Comparison of ENCODE assay signal across 17 mouse cellular contexts in genomic region chr9:118271681-118272080, GRCm38 (mm10).
DNase-seq lines count a peak whose midpoint lies in the region; ATAC-seq and TF ChIP-seq lines count a peak whose summit lies in the region.
"Had no signal": no experiment of that assay in that cellular context is flagged by ENCODE, and none has a peak within 500 bp of the region (broad histone marks: within the 10 kb centered on the region; RNA-seq: fewer than 3 reads in every experiment).

No protein-coding gene starts in this region.

- no peak overlapping the region for H3K27ac ChIP-seq in kidney, adult 2 months (ENCODE audit: insufficient read depth, low read depth, low read length)
- no peak overlapping the region for H3K27ac ChIP-seq in kidney, embryonic 15.5 days
- H3K27ac ChIP-seq in kidney, postnatal 0 days: no peak overlapping the region
- H3K27ac ChIP-seq: liver, embryonic 15.5 days; macrophage had no signal

- H3K36me3 ChIP-seq in kidney, adult 2 months (ENCODE audit: control insufficient read depth, insufficient read depth, low read length): no peaks in the 10 kb centered on the region
- H3K36me3 ChIP-seq in kidney, embryonic 15.5 days: no peaks in the 10 kb centered on the region
- H3K36me3 ChIP-seq in kidney, postnatal 0 days (ENCODE audit: insufficient read depth, low read length): no peaks in the 10 kb centered on the region
- H3K36me3 ChIP-seq: liver, embryonic 15.5 days had no signal

- WGBS in kidney, adult 2 months: 44% methylated on average over 12 of the region's 12 CpGs
- WGBS in kidney, embryonic 15.5 days: 52% methylated on average over 12 of the region's 12 CpGs
- WGBS in kidney, postnatal 0 days: 39% methylated on average over 12 of the region's 12 CpGs

- H3K9ac ChIP-seq in kidney, embryonic 15.5 days: no peak overlapping the region
- H3K9ac ChIP-seq in kidney, postnatal 0 days (ENCODE audit: low read depth, low read length): no peak overlapping the region
- H3K9ac ChIP-seq: liver, embryonic 15.5 days had no signal

- peak; percentile 42 for DNase-seq in kidney, adult 2 months
- DNase-seq in kidney, postnatal 0 days (ENCODE audit: low spot score): peak; percentile 6
- no peak for DNase-seq in cerebellum, adult 9-11 months
- DNase-seq in layer of hippocampus, postnatal 10 days (ENCODE audit: low spot score in 2 of 2): no peak
- DNase-seq: cerebellum, postnatal 25 days; embryo, embryonic 11 days; layer of hippocampus, postnatal 36 days; right cerebral cortex, postnatal 4 days had no signal

- no peaks in the 10 kb centered on the region for H3K4me1 ChIP-seq in kidney, adult 2 months (ENCODE audit: control insufficient read depth, insufficient read depth, low read length)
- H3K4me1 ChIP-seq in kidney, embryonic 15.5 days: no peaks in the 10 kb centered on the region
- H3K4me1 ChIP-seq in kidney, postnatal 0 days (replicated peaks; ENCODE audit: insufficient read depth, low read length): no peaks in the 10 kb centered on the region
- H3K4me1 ChIP-seq: liver, embryonic 15.5 days had no signal

- TF ChIP-seq CTCF in kidney, adult 2 months (conservative IDR thresholded peaks at IDR 0.05; ENCODE audit: insufficient read depth, insufficient read length, low read depth, low read length): no peak
- TF ChIP-seq CTCF in kidney, postnatal 0 days (IDR thresholded peaks at IDR 0.05; ENCODE audit: low read depth): no peak

- no peak for TF ChIP-seq POLR2A in kidney, adult 2 months (IDR thresholded peaks at IDR 0.05; ENCODE audit: low read depth, low read length)

- H3K27me3 ChIP-seq in kidney, adult 2 months (replicated peaks; ENCODE audit: control insufficient read depth, insufficient read depth, low read length): no peaks in the 10 kb centered on the region
- no peaks in the 10 kb centered on the region for H3K27me3 ChIP-seq in kidney, embryonic 15.5 days
- H3K27me3 ChIP-seq in kidney, postnatal 0 days (ENCODE audit: insufficient read depth, low read length): no peaks in the 10 kb centered on the region
- H3K27me3 ChIP-seq: CH12.LX; liver, embryonic 15.5 days had no signal

- no peak overlapping the region for H3K4me2 ChIP-seq in kidney, embryonic 15.5 days
- no peak overlapping the region for H3K4me2 ChIP-seq in kidney, postnatal 0 days (ENCODE audit: low read length)
- H3K4me2 ChIP-seq: liver, embryonic 15.5 days; midbrain, embryonic 11.5 days had no signal

- no peaks in the 10 kb centered on the region for H3K9me3 ChIP-seq in kidney, embryonic 15.5 days (replicated peaks)
- no peaks in the 10 kb centered on the region for H3K9me3 ChIP-seq in kidney, postnatal 0 days (replicated peaks; ENCODE audit: low read length)
- H3K9me3 ChIP-seq: liver, embryonic 15.5 days had no signal

- ATAC-seq in kidney, embryonic 15.5 days (replicated peaks; ENCODE audit: low FRiP score): no peak
- peak; percentile 21 for ATAC-seq in activated CD4-positive, CD25-positive, alpha-beta regulatory T cell, adult 4 months
- no peak for ATAC-seq in kidney, postnatal 0 days (replicated peaks; ENCODE audit: low FRiP score, low read depth)
- ATAC-seq in erythroblast, adult 5-6 weeks (replicated peaks; ENCODE audit: low FRiP score, poor library complexity, severe bottlenecking): no peak
- ATAC-seq: forebrain, embryonic 16.5 days; hindbrain, embryonic 16.5 days had no signal

- no peak overlapping the region for H3K4me3 ChIP-seq in kidney, adult 2 months (ENCODE audit: insufficient read depth, low read depth, low read length)
- H3K4me3 ChIP-seq in kidney, embryonic 15.5 days (replicated peaks): no peak overlapping the region
- H3K4me3 ChIP-seq in kidney, postnatal 0 days (replicated peaks; ENCODE audit: low read depth, low read length): no peak overlapping the region
- H3K4me3 ChIP-seq: liver, embryonic 15.5 days had no signal

Comparison
In these comparisons a context has a peak if more than half of its experiments do, and no peak if none do; other contexts are left out.
1. DNase-seq: peak in kidney, adult 2 months (single experiment) and kidney, postnatal 0 days (single experiment); none in cerebellum, adult 9-11 months (single experiment) and layer of hippocampus, postnatal 10 days (0 of 2).